Mouse (Mus musculus) brown adipose tissue, adult 24 weeks (tissue): Measurements from ENCODE around the gene Hipk2. TPM values are rescaled to one million over a fixed set of nuclear protein-coding genes. Genes with fewer than 3 reads are reported as not detected.

Source experiments
- H3K27ac ChIP-seq: fragments of 200-500 bp; replicated peaks from 2 replicates; pipeline ENCODE4 v1.5.1; 2012; ENCODE audit warnings: low read depth, mild to moderate bottlenecking, low read length
- H3K4me1 ChIP-seq: fragments of 200-500 bp; 2 replicates; pipeline ENCODE4 v1.6.1; 2012; ENCODE audit warnings: low read length, mixed read lengths; ENCODE audit not compliant: control insufficient read depth, insufficient read depth, insufficient read length
- H3K4me3 ChIP-seq: fragments of 200-500 bp; 2 replicates; pipeline ENCODE4 v1.5.1; 2012; ENCODE audit warnings: low read depth, mild to moderate bottlenecking, low read length, moderate library complexity; ENCODE audit not compliant: insufficient read depth
- polyA plus RNA-seq: library from polyadenylated mRNA; stranded (reverse); fragments of >200 nt; gene quantifications from 2 replicates; pipeline ENCODE4 v1.2.4, GENCODE M21; 2012; ENCODE audit not compliant: missing spikeins, insufficient read depth, insufficient read length

The Hipk2 gene
- polyA plus RNA-seq, 1 experiment, result 63.9 TPM

DNA sequence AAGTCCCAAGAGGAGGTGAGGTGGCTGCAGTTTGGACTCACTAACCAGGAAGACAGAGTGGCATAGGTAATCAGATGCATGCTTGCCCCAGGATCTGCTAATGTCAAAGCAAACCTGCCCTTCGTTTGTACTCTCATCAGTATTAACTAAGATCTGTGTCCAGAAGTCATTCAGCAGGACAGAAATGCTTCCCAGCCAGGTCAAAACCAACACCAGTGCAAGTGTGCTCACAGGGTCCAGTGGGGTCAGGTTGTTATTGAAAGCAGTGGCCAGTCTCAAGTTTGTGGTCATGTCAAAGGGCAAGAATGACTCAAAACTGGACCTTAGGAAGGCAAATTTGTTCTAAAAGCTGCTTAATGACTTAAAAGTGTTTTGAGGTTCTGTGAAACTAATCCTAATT, 9.6 kb downstream of the Hipk2 start:
- peaks cover 6% of the 10 kb centered on the region; the same call in 1 of the 2 replicates for H3K4me1 ChIP-seq
- no peak overlapping the region for H3K27ac ChIP-seq
- no peak overlapping the region for H3K4me3 ChIP-seq

DNA sequence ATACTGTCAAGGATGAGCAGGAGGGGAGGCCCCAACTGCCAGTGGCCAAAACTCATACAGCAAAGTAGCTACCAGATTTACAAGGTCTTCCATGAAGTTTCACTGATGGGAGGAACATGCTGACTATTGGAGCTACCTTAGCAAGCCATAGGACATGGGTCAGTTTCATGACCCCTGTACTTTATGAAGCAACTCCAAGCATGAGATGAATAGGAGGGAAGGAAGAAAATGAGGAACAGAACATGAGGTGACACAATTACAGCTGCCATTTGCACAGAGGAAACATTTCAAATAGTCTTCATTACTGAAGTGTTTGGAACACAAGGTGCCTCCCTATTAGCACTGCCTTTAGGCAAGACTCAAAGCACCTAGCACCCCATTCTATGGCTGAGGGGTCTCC, 10.2 kb downstream of the Hipk2 start:
- peaks cover 6% of the 10 kb centered on the region; the same call in 1 of the 2 replicates for H3K4me1 ChIP-seq
- H3K27ac ChIP-seq, result no peak overlapping the region
- no peak overlapping the region for H3K4me3 ChIP-seq

DNA sequence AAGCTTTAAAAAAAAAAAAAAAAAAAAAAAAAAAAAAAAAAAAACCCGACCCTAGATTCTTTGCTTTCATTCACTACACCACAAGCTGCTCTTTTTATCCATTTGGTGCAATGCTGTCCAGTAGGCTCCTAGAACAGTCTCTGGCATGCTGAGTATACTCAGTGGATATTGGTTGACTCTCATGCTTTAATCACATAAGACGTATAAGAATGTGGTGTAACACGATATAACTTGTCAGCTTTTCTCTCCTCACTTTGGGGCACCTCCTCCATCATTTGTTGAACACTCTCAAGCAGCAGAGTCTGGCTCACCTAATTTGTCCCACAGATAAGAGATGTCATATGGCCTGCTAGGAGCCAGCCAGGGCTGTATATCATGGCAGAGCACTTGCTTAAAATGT, 12.4 kb downstream of the Hipk2 start:
- H3K4me1 ChIP-seq, result no peaks in the 10 kb centered on the region

DNA sequence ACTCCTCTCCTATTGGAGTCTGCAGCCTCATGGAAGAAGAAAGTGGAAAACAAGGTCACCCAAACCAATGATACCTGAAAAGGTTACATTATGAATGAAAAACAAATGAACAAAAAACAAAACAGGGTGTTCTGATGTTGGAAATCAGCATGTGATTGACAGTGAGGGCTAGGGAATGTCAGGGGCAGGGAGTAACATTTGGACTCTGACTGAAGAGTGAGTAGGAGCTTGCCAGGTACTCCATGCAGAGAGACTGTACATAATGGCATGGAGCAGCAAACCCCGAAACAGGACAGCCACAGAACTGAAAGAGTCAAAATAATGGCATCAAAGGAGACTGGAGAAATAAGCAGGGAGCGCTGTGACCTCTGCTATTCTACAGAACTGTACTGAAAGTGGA, 15.7 kb downstream of the Hipk2 start:
- no peak overlapping the region; the same call in 1 of the 2 replicates for H3K27ac ChIP-seq
- peaks cover 4% of the 10 kb centered on the region for H3K4me1 ChIP-seq
- no peak overlapping the region for H3K4me3 ChIP-seq

More for the DNA sequence above, 12.4 kb downstream of the Hipk2 start:
- H3K4me3 ChIP-seq, result no peak overlapping the region
- no peak overlapping the region for H3K27ac ChIP-seq

DNA sequence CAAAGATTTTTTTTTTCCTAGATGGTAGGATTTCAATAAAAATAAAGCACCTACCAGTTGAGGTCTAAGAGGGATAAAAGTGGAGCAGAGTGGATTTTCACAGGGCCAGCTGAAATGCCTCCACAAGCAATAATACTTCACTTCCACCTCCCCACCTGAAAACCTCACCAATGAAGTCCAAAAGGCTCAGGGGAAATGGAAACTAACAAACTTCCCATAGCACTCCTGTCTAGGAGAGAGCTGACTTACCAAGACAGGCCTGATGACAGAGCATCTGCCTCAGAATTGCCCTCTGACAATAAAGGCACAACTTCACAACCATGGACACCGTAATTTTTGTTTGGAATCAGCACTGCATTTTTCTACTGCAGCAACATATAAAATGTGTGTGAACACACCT, 16.1 kb downstream of the Hipk2 start:
- H3K27ac ChIP-seq, result no peak overlapping the region
- peaks cover 4% of the 10 kb centered on the region for H3K4me1 ChIP-seq
- H3K4me3 ChIP-seq, result no peak overlapping the region

DNA sequence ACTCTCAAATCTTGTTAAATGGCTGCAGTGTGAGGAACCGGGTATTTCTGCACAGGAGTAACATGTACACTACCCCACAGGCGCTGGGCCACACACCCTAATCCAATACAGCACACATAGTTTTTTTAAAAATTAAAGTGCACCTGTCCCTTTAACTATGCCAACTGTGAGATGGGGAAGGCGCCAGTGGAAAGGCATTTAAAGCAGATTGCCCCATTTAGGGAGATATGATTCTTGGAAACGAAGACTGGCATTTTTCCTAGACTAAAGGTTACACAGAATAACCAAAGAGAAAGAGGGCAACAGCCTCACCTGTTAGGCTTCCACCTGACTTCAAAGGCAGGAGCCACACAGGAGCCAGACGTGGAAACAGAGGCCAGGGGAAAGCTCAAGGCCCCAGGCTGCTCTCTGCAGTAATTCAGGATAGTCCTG, 22.4 kb downstream of the Hipk2 start:
- peak overlapping the region; percentile 55; the same call in 1 of the 2 replicates for H3K27ac ChIP-seq
- H3K4me1 ChIP-seq, result peaks cover 29% of the 10 kb centered on the region
- no peak overlapping the region for H3K4me3 ChIP-seq

DNA sequence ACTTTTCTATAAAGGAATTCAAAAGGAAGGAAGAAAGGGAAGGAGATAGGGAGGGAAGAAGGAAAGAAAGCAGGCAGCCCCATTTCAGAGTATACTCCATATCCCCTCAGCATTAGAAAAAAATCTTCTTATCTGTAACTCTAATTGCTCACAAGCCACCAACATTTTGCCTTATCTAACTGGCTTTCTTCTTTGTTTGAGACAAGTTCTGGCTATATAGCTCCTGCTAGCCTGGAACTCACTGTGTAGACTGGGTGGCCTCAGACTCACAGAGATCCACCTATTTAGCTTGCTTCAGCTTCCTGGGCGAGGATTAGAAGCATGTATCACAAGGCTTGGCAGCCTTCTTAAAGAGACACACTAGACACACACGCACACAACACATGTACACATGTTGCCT, 24.2 kb downstream of the Hipk2 start:
- no peak overlapping the region for H3K27ac ChIP-seq
- no peak overlapping the region for H3K4me3 ChIP-seq
- peaks cover 40% of the 10 kb centered on the region for H3K4me1 ChIP-seq

DNA sequence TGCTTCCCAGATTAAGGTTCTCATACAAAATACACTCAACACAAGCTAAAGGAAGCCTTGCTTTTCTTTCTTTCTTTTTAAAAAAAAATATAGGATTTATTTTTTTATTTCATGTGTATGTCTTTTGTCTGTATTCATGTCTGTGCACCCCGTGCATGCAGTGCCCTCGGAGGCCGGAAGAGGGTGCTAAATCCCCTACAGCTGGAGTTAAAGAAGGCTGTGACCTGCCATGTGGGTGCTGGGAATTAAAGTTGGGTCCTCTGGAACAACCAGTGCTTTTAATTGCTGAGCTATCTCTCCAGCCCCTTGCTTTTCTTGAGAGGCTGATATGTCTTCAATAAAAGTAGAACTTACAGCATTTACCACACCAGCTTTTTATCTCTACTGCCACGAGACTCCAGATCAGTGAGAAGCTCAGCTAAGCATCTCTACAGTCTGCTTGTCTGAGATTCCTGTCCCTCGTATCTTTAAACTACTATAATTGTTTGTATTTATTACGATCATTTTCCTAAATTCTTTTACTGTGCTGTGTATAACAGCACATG, 25.2 kb downstream of the Hipk2 start:
- peaks cover 44% of the 10 kb centered on the region for H3K4me1 ChIP-seq
- no peak overlapping the region for H3K4me3 ChIP-seq
- H3K27ac ChIP-seq, result no peak overlapping the region

DNA sequence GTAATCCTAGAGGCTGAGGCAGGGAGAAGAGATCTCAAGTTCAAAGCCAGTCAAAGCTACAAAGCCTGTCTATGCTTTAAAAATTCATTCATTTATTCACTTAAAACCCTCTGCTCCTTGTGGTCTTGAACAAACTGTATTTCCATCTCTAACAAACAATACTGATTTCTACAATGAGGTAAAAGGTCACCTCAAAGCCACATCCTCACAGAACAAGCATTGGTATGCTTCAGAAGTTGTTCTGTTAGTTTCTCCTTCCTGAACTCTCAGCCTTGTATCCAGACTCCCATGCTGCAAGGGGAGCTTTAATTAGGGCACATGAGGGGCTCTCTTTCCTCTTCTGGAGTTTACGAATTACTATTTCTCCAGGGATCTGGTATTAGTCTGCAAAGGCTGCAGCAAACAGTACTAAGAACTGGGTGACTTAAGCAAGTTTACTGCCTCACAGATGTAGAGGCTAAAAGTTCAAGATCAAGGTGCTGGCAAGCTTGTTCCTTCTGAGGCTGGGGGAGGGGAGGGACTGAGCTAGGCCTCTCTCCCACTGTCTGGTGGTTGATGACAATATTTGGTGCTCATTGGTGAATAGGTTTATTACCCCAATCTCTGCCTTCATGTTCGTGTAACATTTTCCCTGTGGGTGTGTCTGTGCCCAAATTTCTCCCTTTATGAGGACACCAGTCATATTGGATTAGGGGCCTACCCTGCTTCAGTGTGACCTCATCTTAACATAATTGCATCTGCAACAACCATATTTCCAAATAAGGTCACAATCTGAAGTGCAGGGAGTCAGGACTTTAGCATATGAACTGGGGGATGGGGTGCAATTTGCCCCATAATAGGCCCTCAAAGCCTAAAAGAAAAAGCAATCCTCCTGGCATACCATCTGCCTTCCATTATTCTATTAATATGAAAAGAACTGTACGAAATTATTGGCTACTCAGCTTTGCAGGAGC, 27.7 kb downstream of the Hipk2 start:
- H3K27ac ChIP-seq, result 0 out of 2 replicates have a peak overlapping the region, but pooled peaks have one; percentile 12

DNA sequence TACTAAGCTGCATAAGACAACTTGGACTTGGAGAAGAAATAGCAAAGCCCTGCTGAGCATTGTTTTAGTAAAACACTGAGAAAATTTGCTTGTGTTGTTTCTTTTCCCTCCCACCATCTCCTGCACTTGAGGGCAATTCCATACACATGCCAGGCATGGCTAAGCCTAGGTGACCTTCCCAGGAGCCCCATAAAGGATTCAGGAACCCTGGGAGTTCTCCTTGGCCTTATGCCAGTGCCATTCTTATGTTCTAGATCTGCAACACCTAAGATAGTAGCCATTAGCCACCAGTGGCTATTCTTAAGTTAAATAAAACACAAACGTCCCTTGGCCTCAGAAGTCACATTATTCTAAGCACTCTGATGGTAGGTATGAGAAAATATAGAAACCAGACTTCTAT, 28.5 kb downstream of the Hipk2 start:
- Histone ChIP-seq H3K4me1 (peaks cover 40% of the 10 kb centered on the region), H3K27ac (no peak overlapping the region), H3K4me3 (no peak overlapping the region)

More for the DNA sequence above, 27.7 kb downstream of the Hipk2 start:
- Histone ChIP-seq H3K4me1 (peaks cover 45% of the 10 kb centered on the region), H3K4me3 (no peak overlapping the region)

DNA sequence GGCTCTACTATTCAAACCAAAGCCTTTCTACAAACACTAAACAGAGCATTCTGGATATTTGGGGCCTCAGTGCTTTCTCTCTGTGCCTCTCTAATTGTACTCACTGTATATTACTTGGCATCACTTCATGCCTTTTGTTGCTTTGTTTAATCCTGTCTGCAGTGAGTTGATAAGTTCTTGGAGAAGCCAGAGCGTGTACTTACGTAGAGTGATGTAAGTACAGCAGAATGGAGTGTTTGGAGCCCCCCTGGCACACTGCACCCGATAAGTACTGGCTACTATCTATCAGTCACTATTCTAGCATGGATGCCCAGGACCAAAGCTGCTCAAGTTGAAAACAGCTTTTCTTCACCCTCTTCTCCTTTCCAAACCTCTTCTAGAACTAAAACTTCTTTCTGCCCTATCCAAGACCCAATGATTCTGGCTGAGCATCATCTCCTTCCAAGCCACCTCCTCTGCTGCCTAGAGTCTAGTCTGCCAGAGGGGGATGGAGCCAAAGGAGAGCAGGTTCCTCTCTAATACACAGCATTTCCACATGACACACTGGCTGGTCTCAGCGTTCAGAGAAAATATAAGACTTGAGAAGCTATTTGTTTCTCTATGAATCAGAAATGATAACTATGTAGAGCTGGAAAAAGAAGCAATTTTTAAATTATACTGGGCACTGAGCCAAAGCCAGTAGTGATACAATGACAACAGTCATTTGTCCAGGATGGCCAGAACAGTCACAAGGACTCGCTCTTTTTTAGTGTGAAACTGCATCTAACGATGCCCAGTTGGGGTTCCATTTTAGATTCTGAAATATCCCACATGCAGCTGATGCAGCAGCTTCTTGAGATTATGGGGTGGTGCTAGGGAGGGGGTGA, 29.4 kb downstream of the Hipk2 start:
- no peak overlapping the region for H3K4me3 ChIP-seq
- H3K27ac ChIP-seq, result no peak overlapping the region

DNA sequence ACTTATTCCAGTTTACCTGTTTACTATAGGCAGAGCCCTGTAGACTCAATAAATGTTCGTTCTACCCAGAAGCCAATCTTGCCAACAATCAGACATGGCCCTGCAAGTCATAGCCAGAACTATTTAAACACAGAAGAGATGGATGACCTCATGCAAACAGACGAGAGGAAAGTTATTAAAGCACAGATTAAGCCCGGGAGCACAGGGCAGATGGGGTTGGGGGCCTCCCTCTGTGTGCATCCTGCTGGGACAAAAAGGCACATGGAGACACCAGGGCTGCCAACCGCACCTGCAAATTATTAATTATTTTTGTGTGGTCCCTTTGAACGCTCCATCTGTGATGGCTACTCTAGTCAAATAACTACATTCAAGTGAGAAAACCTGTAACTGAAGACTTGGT, 30.1 kb downstream of the Hipk2 start:
- Histone ChIP-seq H3K27ac (0 out of 2 replicates have a peak overlapping the region, but pooled peaks have one; percentile 16), H3K4me3 (no peak overlapping the region), H3K4me1 (peaks cover 38% of the 10 kb centered on the region)

More for the DNA sequence above, 29.4 kb downstream of the Hipk2 start:
- H3K4me1 ChIP-seq, result peaks cover 36% of the 10 kb centered on the region

DNA sequence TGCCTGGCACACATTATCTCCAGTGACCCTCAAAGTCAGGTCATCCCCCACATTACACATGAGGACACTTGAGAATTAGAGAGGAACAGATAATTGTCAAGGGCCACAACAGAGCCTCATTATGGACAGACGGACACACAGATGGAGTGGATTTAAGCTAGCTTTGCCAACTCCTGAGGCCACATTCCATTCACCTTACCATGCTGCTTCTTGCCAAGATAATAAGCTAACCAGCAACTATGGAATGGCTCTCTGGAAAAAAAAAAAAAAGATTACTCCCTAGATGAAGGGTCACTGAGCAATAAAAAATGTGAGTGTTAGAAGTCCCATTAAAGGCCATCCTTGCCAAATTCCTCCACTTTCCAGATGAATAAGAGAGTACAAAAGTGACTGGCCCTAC, 30.8 kb downstream of the Hipk2 start:
- peaks cover 44% of the 10 kb centered on the region for H3K4me1 ChIP-seq

DNA sequence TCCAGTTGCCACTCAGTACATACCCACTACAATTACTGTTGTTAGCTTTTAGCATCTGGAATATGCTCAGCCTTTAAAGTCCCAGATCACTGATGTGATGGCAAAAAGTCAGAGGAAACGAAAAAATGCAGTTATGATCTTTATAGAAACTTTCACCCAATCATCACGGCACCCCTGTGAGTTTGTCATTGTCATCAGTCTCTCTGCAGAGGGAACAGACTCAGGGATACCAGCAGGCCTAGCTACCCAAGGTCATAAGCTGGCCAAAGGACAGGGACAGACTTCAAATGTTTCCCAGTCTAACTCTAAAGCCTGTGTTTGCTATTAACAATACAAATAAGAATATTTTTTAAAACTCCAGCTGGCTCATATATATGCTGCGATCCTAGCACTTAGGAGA, 34.4 kb downstream of the Hipk2 start:
- no peak overlapping the region for H3K4me3 ChIP-seq
- peaks cover 29% of the 10 kb centered on the region for H3K4me1 ChIP-seq
- no peak overlapping the region for H3K27ac ChIP-seq

More for the DNA sequence above, 30.8 kb downstream of the Hipk2 start:
- no peak overlapping the region for H3K4me3 ChIP-seq
- H3K27ac ChIP-seq, result 0 out of 2 replicates have a peak overlapping the region, but pooled peaks have one; percentile 16

DNA sequence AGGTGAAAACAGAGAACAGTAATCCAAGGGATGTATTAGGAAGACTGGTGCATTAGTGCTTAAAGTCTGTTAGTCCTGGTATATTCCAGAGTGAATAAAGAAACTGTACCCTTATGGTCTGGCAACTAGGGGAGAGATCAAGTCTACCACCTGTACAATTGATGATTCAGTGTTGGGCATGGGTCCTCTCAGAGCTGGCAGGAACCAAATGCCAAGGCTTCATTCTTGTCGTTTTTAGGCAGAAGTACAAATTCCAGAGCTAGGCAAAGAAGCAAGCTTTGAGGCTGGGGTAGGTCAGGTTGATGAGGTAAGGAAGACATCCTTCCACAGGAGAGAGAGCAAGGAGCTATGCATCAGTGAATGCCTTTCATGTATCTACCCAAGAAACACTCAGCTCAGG, 35.2 kb downstream of the Hipk2 start:
- peaks cover 24% of the 10 kb centered on the region for H3K4me1 ChIP-seq
- H3K27ac ChIP-seq, result no peak overlapping the region
- H3K4me3 ChIP-seq, result no peak overlapping the region
